Mouse (Mus musculus) kidney, embryonic 15.5 days (tissue): ENCODE data around the gene Haus3. TPM values are rescaled to one million over a fixed set of nuclear protein-coding genes. Genes with fewer than 3 reads are reported as not detected.

Experiments used
- ATAC-seq: fragments of 200-750 bp; cut with Nextera tagmentation; replicated peaks from 2 replicates; pipeline ENCODE4 v1.8.0; 2017; ENCODE audit warnings: moderate TSS enrichment; ENCODE audit not compliant: low FRiP score
- H3K27ac ChIP-seq: fragments of 300-500 bp; sonication (generic); 2 replicates; pipeline ENCODE4 v1.5.1; 2015; ENCODE audit warnings: mild to moderate bottlenecking, inconsistent platforms
- H3K27me3 ChIP-seq: fragments of 300-500 bp; sonication (generic); 2 replicates; pipeline ENCODE4 v1.6.1; 2015; ENCODE audit warnings: inconsistent platforms
- H3K36me3 ChIP-seq: fragments of 300-500 bp; sonication (generic); 2 replicates; pipeline ENCODE4 v1.6.1; 2015; ENCODE audit warnings: inconsistent platforms
- H3K4me1 ChIP-seq: fragments of 300-500 bp; sonication (generic); 2 replicates; pipeline ENCODE4 v1.6.1; 2015; ENCODE audit warnings: inconsistent platforms
- H3K4me2 ChIP-seq: fragments of 300-500 bp; sonication (generic); 2 replicates; pipeline ENCODE4 v1.6.1; 2015; ENCODE audit warnings: moderate library complexity, mild to moderate bottlenecking, inconsistent platforms
- H3K4me3 ChIP-seq: fragments of 300-500 bp; sonication (generic); replicated peaks from 2 replicates; pipeline ENCODE4 v1.5.1; 2015; ENCODE audit warnings: mild to moderate bottlenecking, inconsistent platforms
- H3K9ac ChIP-seq: fragments of 300-500 bp; sonication (generic); 2 replicates; pipeline ENCODE4 v1.6.1; 2015; ENCODE audit warnings: mild to moderate bottlenecking, inconsistent platforms
- H3K9me3 ChIP-seq: fragments of 300-500 bp; sonication (generic); replicated peaks from 2 replicates; pipeline ENCODE4 v1.6.1; 2016; ENCODE audit warnings: inconsistent platforms
- WGBS: fragments of 180-500 bp; shearing (Covaris S2); methylation state at CpG from one replicate; pipeline ENCODE4 v1.1.7; 2015; ENCODE audit warnings: mixed read lengths; 5-methylcytosine and 5-hydroxymethylcytosine counted together
- polyA plus RNA-seq: library from polyadenylated mRNA; unstranded; fragments of >200 nt; fragmentation: Nextera tagmentation; extraction: Ambion mirVana; gene quantifications from 2 replicates; pipeline ENCODE4 v1.2.1, GENCODE M21; 2015

Haus3 gene
- polyA plus RNA-seq, 1 experiment from 2014 or later = 37.8 TPM

- H3K4me2 ChIP-seq = peak overlapping the region; percentile 62
- WGBS = 80% methylated on average over 3 of the region's 3 CpGs
- H3K9me3 ChIP-seq = no peaks in the 10 kb centered on the region
- H3K27me3 ChIP-seq = no peaks in the 10 kb centered on the region
- peak overlapping the region; percentile 94 for H3K27ac ChIP-seq
- H3K9ac ChIP-seq = 0 out of 2 replicates have a peak overlapping the region, but pooled peaks have one; percentile 29
- peaks cover 28% of the 10 kb centered on the region for H3K36me3 ChIP-seq
- peaks cover 21% of the 10 kb centered on the region for H3K4me1 ChIP-seq
- peak overlapping the region; percentile 73 for H3K4me3 ChIP-seq
- ATAC-seq = no peak
Observed at GRCm38 (mm10) chr5:34169954-34170353, 627 bp upstream of the Haus3 start.

- H3K36me3 ChIP-seq = peaks cover 18% of the 10 kb centered on the region
- H3K9ac ChIP-seq = no peak overlapping the region
- peak overlapping the region; percentile 39 for H3K4me2 ChIP-seq
- ATAC-seq = no peak
- WGBS = 85% methylated on average over 4 of the region's 4 CpGs
- H3K4me3 ChIP-seq = no peak overlapping the region
- H3K9me3 ChIP-seq = no peaks in the 10 kb centered on the region
- no peak overlapping the region for H3K27ac ChIP-seq
- H3K27me3 ChIP-seq = no peaks in the 10 kb centered on the region
- peaks cover 21% of the 10 kb centered on the region for H3K4me1 ChIP-seq
Observed at GRCm38 (mm10) chr5:34167857-34168256, 1.5 kb downstream of the Haus3 start.

- Histone ChIP-seq H3K4me2 (no peak overlapping the region), H3K9ac (no peak overlapping the region), H3K36me3 (peaks cover 23% of the 10 kb centered on the region), H3K4me3 (no peak overlapping the region), H3K27me3 (no peaks in the 10 kb centered on the region), H3K27ac (no peak overlapping the region), H3K9me3 (no peaks in the 10 kb centered on the region), H3K4me1 (peaks cover 20% of the 10 kb centered on the region)
- WGBS = 79% methylated on average over 4 of the region's 4 CpGs
- no peak for ATAC-seq
Observed at GRCm38 (mm10) chr5:34165793-34166192, 3.5 kb downstream of the Haus3 start.

- H3K9ac ChIP-seq = no peak overlapping the region
- peaks cover 8% of the 10 kb centered on the region for H3K36me3 ChIP-seq
- ATAC-seq = no peak
- no peak overlapping the region for H3K27ac ChIP-seq
- no peak overlapping the region for H3K4me2 ChIP-seq
- H3K27me3 ChIP-seq = no peaks in the 10 kb centered on the region
- no peaks in the 10 kb centered on the region for H3K9me3 ChIP-seq
- no peak overlapping the region for H3K4me3 ChIP-seq
- no peaks in the 10 kb centered on the region for H3K4me1 ChIP-seq
Observed at GRCm38 (mm10) chr5:34148476-34148875, 20.9 kb downstream of the Haus3 start.

DNA sequence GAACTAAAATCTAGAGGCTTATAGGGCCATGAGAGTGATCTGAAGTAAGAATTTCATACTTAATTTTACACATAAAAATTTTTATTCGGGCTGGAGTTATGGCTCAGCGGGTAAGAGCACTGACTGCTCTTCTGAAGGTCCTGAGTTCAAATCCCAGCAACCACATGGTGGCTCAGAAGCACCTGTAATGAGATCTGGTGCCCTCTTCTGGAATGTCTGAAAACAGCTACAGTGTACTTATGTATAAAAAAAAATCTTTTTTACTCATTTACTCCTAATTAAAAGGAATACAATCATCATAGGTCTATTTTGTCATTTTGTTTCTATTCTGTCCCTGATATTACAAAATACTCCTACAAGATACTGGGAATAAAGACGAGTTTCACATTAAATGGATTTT, 21.8 kb downstream of the Haus3 start:
- ATAC-seq = no peak
- Histone ChIP-seq H3K4me3 (no peak overlapping the region), H3K27ac (no peak overlapping the region), H3K27me3 (no peaks in the 10 kb centered on the region), H3K36me3 (peaks cover under 1% of the 10 kb centered on the region; the same call in 1 of the 2 replicates), H3K4me2 (no peak overlapping the region), H3K9ac (no peak overlapping the region), H3K4me1 (no peaks in the 10 kb centered on the region), H3K9me3 (no peaks in the 10 kb centered on the region)
- 91% methylated on average over 3 of the region's 3 CpGs for WGBS

GRCm38 (mm10) chr5:34139751-34140150, 29.6 kb downstream of the Haus3 start:
- H3K4me3 ChIP-seq = no peak overlapping the region
- ATAC-seq = no peak
- H3K27ac ChIP-seq = no peak overlapping the region
- H3K4me1 ChIP-seq = no peaks in the 10 kb centered on the region
- no peak overlapping the region for H3K4me2 ChIP-seq
- H3K27me3 ChIP-seq = no peaks in the 10 kb centered on the region
- H3K9me3 ChIP-seq = no peaks in the 10 kb centered on the region
- H3K9ac ChIP-seq = no peak overlapping the region
- 11% methylated on average over 1 of the region's 1 CpGs for WGBS
- no peaks in the 10 kb centered on the region for H3K36me3 ChIP-seq

- Histone ChIP-seq H3K9me3 (no peaks in the 10 kb centered on the region), H3K4me3 (no peak overlapping the region), H3K27me3 (no peaks in the 10 kb centered on the region), H3K27ac (no peak overlapping the region), H3K4me2 (no peak overlapping the region), H3K9ac (no peak overlapping the region), H3K4me1 (no peaks in the 10 kb centered on the region), H3K36me3 (no peaks in the 10 kb centered on the region)
- ATAC-seq = no peak
- 78% methylated on average over 2 of the region's 2 CpGs for WGBS
Observed at GRCm38 (mm10) chr5:34132731-34133130, 36.6 kb downstream of the Haus3 start.

DNA sequence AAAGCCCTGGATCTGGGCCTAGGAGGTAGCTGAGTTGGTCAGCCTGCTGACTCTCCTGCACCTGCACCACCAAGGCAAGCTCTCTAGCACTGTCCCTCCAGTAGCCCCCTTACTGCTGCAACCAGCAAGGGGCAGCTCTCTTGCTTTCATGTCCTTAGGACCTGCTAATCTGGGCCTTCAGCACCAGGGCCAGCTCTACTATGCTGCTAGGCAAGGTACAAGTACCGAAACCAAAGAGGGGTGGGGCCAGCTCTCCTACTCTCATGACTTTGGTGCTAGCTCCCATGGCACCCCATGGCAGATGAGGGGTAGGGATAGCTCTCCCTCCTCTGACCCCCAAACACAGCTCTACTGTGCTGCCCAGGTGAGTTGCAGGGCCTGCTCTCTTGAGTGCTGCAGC, 45.2 kb downstream of the Haus3 start:
- no peak overlapping the region for H3K9ac ChIP-seq
- no peak overlapping the region for H3K4me3 ChIP-seq
- no peak overlapping the region for H3K4me2 ChIP-seq
- no peaks in the 10 kb centered on the region for H3K36me3 ChIP-seq
- ATAC-seq = no peak
- no peaks in the 10 kb centered on the region for H3K9me3 ChIP-seq
- H3K27me3 ChIP-seq = no peaks in the 10 kb centered on the region
- no peak overlapping the region for H3K27ac ChIP-seq
- no peaks in the 10 kb centered on the region for H3K4me1 ChIP-seq
- WGBS = 15% methylated on average over 1 of the region's 1 CpGs

- no peaks in the 10 kb centered on the region for H3K4me1 ChIP-seq
- ATAC-seq = no peak
- H3K4me2 ChIP-seq = no peak overlapping the region
- H3K9me3 ChIP-seq = no peaks in the 10 kb centered on the region
- H3K36me3 ChIP-seq = no peaks in the 10 kb centered on the region
- no peak overlapping the region for H3K27ac ChIP-seq
- WGBS = 85% methylated on average over 3 of the region's 3 CpGs
- no peaks in the 10 kb centered on the region for H3K27me3 ChIP-seq
- H3K9ac ChIP-seq = no peak overlapping the region
- no peak overlapping the region for H3K4me3 ChIP-seq
Observed at GRCm38 (mm10) chr5:34119121-34119856, 50.0 kb downstream of the Haus3 start.

- WGBS = 76% methylated on average over 1 of the region's 1 CpGs
- ATAC-seq = no peak
Observed at GRCm38 (mm10) chr5:34105681-34106080, 63.6 kb downstream of the Haus3 start.

More at GRCm38 (mm10) chr5:34105681-34106080, 63.6 kb downstream of the Haus3 start:
- no peak overlapping the region for H3K27ac ChIP-seq
- H3K9ac ChIP-seq = no peak overlapping the region
- H3K4me1 ChIP-seq = no peaks in the 10 kb centered on the region
- H3K36me3 ChIP-seq = no peaks in the 10 kb centered on the region
- no peak overlapping the region for H3K4me3 ChIP-seq
- H3K27me3 ChIP-seq = no peaks in the 10 kb centered on the region
- H3K9me3 ChIP-seq = no peaks in the 10 kb centered on the region
- H3K4me2 ChIP-seq = no peak overlapping the region

Other genes starting within 250 kb of the Haus3 start
- gene Nelfa, start 233.1 kb downstream of the Haus3 start, polyA plus RNA-seq = 62.3 and 64.1 TPM in 2 replicates
- 105 TPM in 2 replicates for gene Gm1673, start 186.1 kb downstream of the Haus3 start, polyA plus RNA-seq
- 0.28 and 0.39 TPM in 2 replicates for gene Nat8l, start 173.5 kb downstream of the Haus3 start, polyA plus RNA-seq
- gene Poln, start 79 bp downstream of the Haus3 start, polyA plus RNA-seq = 0.31 and 0.34 TPM in 2 replicates
- gene Mxd4, start 18.2 kb upstream of the Haus3 start, polyA plus RNA-seq = 40.6 and 44.3 TPM in 2 replicates
- gene Zfyve28, start 118.9 kb upstream of the Haus3 start, polyA plus RNA-seq = 0.37 and 0.77 TPM in 2 replicates
- gene Cfap99, start 119.1 kb upstream of the Haus3 start, polyA plus RNA-seq = not detected in 2 replicates
- gene Rnf4, start 166.8 kb upstream of the Haus3 start, polyA plus RNA-seq = 174 and 181 TPM in 2 replicates
- 10.6 and 13.0 TPM in 2 replicates for gene Fam193a, start 200.4 kb upstream of the Haus3 start, polyA plus RNA-seq